Mouse (Mus musculus) gastrocnemius, adult 2 months (tissue): Measurements from ENCODE around the gene 2310079G19Rik. TPM values are rescaled to one million over a fixed set of nuclear protein-coding genes. Genes with fewer than 3 reads are reported as not detected.

Experiments used
- DNase-seq: peaks from one replicate; pipeline ENCODE4 v3.0.0; 2022
- H3K27ac ChIP-seq: fragments of 200-600 bp; 2 replicates; pipeline ENCODE4 v1.8.1; 2022; ENCODE audit warnings: mild to moderate bottlenecking
- H3K4me3 ChIP-seq: fragments of 200-600 bp; 2 replicates; pipeline ENCODE4 v1.8.1; 2022; ENCODE audit warnings: mild to moderate bottlenecking, moderate library complexity
- CTCF ChIP-seq: fragments of 200-600 bp; IDR thresholded peaks from 2 replicates; pipeline ENCODE4 v1.8.1; 2022; ENCODE audit warnings: antibody characterized with exemption, mild to moderate bottlenecking, moderate library complexity
- intact Hi-C: fragments of 180-260 bp; cut with DNase I; formaldehyde crosslinking; loops from one replicate; pipeline ENCODE4 v1.15.1; 2025
- long read RNA-seq, 2 experiments: library from polyadenylated mRNA; stranded (forward); transcript quantifications; one replicate each; pipeline ENCODE4 v2.0.0; 2021
- total RNA-seq, 2 experiments: library from RNA; stranded (reverse); gene quantifications; 2 replicates each; pipeline ENCODE4 v1.2.3; 2021

2310079G19Rik gene
- total RNA-seq = not detected
- long read RNA-seq, experiment 1 = 0 reads
- long read RNA-seq, experiment 2 = 0 reads

- DNase-seq = no peak
- no peak for TF ChIP-seq CTCF
- no peak within 1 kb of the TSS for H3K27ac ChIP-seq
- H3K4me3 ChIP-seq = peak within 1 kb of the TSS; percentile 56
- intact Hi-C loops = no loop called here
These were observed at the start of gene 2310079G19Rik for GRCm38 (mm10) chr16:88627566-88627965. 2310079G19Rik (minus strand) TSS chr16:88627666.

DNA sequence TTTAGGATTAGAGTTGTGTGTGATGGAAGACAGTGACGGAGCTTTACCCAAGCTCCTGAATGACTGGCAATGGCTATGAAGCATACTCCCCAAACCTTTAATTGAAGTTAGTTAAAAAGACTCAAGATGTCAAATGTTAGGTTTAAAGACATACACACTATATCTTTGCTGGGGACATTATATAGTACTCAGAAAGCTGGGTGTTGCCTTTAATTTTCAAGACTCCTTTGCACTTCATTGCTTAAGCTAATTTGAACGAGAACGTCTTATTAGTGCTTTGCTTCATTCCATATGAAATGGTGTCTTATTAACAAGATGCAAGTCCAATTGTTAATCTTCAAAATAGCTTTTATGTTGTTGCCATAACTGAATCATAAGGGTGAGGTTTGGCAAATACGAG is 44.1 kb upstream of the 2310079G19Rik start, which contains the start of gene Krtap27-1:
Gene Krtap27-1 (minus strand): TSS at position 101 of the 400 bp plus-strand sequence.
- H3K4me3 ChIP-seq = no peak within 1 kb of the TSS
- no peak for TF ChIP-seq CTCF
- H3K27ac ChIP-seq = no peak within 1 kb of the TSS
- intact Hi-C loops = no loop called here
- DNase-seq = no peak

DNA sequence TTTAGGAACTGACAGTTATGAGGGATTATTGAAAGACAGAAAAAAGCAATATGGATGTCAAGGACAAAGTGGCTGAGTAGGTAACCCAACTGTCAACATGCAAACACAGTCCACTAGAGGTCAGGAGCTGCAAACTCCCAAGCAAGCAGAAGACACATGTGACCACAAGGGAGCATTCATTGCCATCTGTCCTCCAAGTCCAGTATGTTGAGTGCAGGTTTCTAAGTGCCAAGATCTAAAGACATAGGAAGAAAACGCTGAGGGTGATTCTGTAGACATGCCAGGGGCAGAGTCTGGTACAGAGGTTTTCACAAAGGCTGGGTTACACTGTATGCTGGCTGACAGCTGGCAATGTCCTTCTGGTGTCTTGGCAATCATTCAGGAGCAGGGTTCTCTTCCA is 30.0 kb upstream of the 2310079G19Rik start:
- intact Hi-C loops = loop anchor here (5.0 kb wide), 1 partner anchor 165 kb away; the partner anchor contains the start of gene Krtap15
- H3K27ac ChIP-seq = no peak overlapping the region
- H3K4me3 ChIP-seq = no peak overlapping the region
- peak; percentile 52 for TF ChIP-seq CTCF
- DNase-seq = no peak

DNA sequence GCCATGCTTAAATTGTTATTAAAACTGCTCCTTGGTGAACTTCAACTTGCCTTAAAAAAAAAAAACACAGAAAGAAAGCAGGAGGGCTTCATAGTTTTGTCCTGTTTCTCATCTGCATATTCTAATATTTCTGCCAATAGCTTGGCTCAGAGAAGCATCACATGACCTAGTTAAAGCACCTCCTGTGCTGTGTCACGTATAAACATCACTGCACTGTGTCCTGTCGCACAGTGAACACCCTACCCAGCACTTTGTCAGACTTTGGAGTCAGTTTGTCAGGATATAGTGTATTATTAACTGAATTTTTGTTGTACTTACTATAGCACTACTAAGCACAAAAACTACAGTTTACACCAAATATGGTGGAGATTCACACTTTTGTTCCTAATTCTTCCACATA is 24.5 kb upstream of the 2310079G19Rik start:
- no peak for DNase-seq
- intact Hi-C loops = no loop called here
- no peak overlapping the region for H3K4me3 ChIP-seq
- TF ChIP-seq CTCF = no peak
- H3K27ac ChIP-seq = no peak overlapping the region

DNA sequence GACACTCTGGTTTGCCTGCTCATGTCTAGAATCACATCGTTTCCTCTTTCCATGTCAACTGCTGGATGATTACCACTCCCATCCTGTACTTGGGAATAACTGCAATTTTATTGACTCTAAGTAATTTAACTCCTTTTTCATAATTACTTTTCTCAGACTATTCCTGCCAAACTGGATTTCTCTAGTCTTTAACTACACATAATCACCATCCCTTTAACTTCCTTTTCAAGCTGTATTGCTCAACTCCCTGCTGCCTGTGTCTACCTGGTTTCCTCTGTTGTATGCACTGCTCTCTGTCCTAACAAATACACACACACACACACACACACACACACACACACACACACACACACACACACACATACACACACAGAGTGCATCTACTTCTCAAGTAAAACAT is 23.6 kb upstream of the 2310079G19Rik start:
- no peak for TF ChIP-seq CTCF
- no peak overlapping the region for H3K27ac ChIP-seq
- intact Hi-C loops = no loop called here
- no peak for DNase-seq
- no peak overlapping the region for H3K4me3 ChIP-seq

- TF ChIP-seq CTCF = no peak
- Histone ChIP-seq H3K27ac (no peak within 1 kb of the TSS), H3K4me3 (no peak within 1 kb of the TSS)
- intact Hi-C loops = no loop called here
- no peak for DNase-seq
These were observed 19.9 kb upstream of the 2310079G19Rik start, which contains the start of gene Krtap26-1 for GRCm38 (mm10) chr16:88647358-88647846. Krtap26-1 (minus strand) TSS chr16:88647796.

DNA sequence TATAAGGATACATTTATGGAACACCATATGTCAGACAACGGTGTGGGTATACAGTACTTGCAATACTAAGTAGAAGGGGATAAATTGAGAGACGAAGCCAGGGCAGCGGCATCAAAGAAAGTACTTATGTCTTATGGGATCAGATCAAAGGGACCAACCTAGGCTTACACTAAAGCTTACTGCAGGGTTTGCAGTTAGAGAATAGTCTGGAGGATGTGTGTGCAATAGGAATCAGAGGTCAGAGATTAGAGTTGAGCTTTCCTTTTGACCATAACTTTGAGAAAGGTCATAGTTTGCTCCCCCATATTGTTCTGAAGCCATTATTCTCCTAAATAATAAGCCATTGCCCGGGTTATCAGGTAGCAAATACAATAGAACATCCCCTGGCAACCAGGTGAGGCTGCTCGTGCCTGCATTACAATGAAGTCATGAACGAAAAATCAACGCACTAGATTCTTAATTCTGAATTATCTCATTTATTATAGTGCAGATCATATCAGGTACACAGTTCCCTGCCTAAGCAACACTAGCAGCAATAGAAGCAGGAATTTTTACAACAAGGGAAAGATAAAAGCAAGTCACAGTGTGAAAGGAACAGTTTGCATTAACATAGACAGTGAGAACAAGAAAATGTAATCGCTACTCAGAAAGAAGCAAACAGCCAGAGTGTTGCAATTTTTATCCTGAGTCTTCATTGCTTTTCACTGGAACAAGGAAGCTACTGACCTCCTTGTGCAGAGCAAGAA is 19.1 kb upstream of the 2310079G19Rik start:
- Histone ChIP-seq H3K4me3 (no peak overlapping the region), H3K27ac (no peak overlapping the region)
- TF ChIP-seq CTCF = no peak
- no peak for DNase-seq
- intact Hi-C loops = no loop called here

GRCm38 (mm10) chr16:88640053-88640452 is 12.6 kb upstream of the 2310079G19Rik start:
- Histone ChIP-seq H3K4me3 (no peak overlapping the region), H3K27ac (no peak overlapping the region)
- DNase-seq = no peak
- intact Hi-C loops = no loop called here
- TF ChIP-seq CTCF = no peak

DNA sequence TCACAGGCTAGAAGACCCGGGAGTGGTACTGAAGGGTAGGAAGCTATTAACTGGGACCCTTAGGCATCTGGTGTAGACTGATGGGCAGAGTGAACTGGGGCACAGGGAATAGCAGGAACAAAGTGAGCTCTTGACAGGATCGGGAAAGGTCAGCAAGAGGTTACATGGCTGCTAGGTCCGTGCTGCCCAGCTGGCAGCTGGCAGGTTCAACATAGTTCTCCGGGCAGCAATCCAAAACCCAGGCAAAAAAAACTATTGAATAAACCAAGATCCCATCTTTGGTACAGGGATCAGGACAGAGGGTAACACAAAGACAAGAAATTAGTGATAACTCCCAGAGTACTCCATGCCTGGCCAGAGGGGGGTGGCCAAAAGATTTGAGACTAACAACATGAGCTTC is 7.7 kb upstream of the 2310079G19Rik start:
- DNase-seq = no peak
- no peak for TF ChIP-seq CTCF
- no peak overlapping the region for H3K27ac ChIP-seq
- no peak overlapping the region for H3K4me3 ChIP-seq
- intact Hi-C loops = no loop called here

GRCm38 (mm10) chr16:88631474-88631873 is 4.0 kb upstream of the 2310079G19Rik start:
- no peak for TF ChIP-seq CTCF
- H3K4me3 ChIP-seq = no peak overlapping the region
- no peak overlapping the region for H3K27ac ChIP-seq
- no peak for DNase-seq
- intact Hi-C loops = no loop called here

DNA sequence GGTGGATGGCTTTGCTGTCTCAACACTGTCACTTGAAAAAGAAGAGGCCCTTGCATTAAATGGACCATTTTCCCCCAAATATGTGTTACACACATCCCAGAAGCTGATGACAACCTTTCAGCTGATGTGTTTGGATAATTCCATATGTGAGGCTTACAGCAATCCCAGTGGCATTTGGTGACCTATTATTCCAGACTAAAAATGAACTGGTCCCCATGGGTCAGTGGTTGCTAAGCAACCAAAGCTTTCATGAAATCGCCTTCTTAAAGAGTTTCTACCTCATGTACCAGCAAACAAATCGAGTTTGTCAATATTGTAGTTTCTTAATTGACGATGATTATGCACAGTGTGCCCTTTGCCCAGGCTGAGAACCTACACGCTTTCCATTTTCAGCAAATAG is 14.8 kb downstream of the 2310079G19Rik start:
- intact Hi-C loops = no loop called here
- Histone ChIP-seq H3K27ac (no peak overlapping the region), H3K4me3 (no peak overlapping the region)
- no peak for DNase-seq
- no peak for TF ChIP-seq CTCF

DNA sequence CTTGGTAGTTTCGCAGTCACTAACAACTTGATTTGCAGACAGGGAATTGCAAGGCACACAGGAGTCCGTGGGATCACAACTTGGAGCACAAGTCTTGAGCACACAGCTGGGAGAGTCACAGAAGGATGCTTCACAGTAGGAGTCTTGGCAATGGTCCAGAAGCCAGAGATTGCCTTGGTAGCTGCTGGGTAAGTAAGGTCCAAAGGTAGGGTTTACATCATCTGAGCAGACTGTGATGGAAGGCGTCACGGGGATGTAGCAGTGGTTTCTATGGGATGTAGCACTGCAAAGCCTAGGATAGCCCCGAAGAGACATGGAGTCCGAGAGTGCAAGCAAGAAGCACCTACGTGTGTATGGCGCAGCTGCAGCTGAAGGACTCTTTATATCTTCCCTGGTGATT is 15.5 kb downstream of the 2310079G19Rik start, which contains the start of gene Krtap24-1:
Gene Krtap24-1 (minus strand): TSS at position 358 of the 400 bp plus-strand sequence.
- no peak for DNase-seq
- intact Hi-C loops = no loop called here

GRCm38 (mm10) chr16:88604570-88604969 is 22.9 kb downstream of the 2310079G19Rik start:
- TF ChIP-seq CTCF = no peak
- intact Hi-C loops = no loop called here
- no peak for DNase-seq
- Histone ChIP-seq H3K4me3 (no peak overlapping the region), H3K27ac (no peak overlapping the region)

More for the DNA sequence above, 15.5 kb downstream of the 2310079G19Rik start, which contains the start of gene Krtap24-1:
- TF ChIP-seq CTCF = no peak
- no peak within 1 kb of the TSS for H3K4me3 ChIP-seq
- H3K27ac ChIP-seq = no peak within 1 kb of the TSS
